Mouse (Mus musculus): ENCODE data around the gene Il1a.

The Il1a gene

DNA sequence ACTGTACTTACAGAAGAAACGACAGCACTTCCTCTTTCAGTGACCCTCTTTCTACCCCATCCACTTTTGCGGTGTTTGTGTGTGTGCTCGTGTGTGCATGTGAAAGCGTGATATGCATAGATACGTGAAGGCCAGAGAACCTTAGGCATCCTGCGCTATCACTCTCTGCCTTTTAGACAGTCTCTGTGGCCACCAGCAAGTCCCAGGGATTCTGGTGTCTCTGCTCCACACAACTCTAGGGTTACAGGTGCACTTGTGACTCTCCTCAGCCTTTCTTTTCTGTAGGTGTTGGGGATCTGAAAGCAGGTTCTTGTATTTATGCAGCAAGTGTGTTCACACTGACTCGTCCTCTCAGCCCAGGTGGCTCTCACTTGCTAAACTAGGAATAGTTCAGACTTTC is 44.5 kb downstream of the Il1a start:
- in situ Hi-C loops (cut with MboI; ENCODE audit: low sequenced_read_pairs) = no loop called here

DNA sequence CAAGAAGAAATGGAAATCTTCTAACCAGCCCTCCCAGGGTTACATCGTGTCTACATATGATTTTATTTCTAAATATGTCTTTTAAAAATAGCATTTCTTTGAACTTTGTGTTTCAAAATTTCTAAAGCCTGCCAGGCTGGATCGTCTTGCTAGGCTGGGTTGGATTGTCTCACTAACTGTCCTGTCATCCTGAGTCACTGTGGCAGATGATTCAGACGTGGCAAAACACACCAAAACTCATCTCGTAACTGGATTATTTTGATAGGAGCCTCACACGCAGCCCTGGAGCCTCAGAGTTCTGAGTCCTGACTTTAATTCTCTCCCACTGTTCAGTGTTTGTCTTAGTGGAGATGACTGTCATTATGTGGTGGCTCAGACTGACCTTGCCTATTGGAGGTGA is 46.7 kb downstream of the Il1a start:
- in situ Hi-C loops (cut with MboI; ENCODE audit: low sequenced_read_pairs) = no loop called here

DNA sequence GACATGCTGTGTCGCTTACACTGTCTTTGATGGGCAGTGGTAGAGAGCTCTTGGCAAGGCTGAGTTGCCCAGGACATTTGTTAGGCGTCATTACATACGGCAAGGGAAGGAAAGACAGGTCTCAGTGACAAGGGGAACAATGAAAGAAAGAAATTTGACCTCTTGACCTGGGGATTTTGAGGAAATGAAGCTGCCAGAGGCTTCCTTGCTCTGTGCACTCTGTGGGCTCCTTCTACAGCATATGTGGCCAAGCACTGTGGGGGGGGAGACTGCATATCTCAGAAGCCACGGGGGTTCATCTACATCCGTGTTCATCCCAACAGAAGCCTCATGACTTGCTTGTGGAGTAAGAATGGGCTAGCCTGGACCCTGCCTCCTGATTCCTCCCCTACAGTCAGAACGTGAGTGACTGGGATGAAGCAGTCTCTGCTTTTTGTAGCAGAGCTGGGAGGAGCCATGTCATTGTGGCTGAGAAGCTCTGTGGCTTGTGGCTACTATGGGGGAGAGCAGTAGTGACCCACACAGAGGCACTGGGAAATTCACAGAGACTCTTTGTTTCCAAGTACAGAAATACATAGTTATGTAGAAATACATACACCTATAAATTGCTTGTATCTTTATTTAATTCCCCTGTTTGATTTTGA is 48.5 kb downstream of the Il1a start:
- in situ Hi-C loops (cut with MboI; ENCODE audit: low sequenced_read_pairs) = no loop called here

DNA sequence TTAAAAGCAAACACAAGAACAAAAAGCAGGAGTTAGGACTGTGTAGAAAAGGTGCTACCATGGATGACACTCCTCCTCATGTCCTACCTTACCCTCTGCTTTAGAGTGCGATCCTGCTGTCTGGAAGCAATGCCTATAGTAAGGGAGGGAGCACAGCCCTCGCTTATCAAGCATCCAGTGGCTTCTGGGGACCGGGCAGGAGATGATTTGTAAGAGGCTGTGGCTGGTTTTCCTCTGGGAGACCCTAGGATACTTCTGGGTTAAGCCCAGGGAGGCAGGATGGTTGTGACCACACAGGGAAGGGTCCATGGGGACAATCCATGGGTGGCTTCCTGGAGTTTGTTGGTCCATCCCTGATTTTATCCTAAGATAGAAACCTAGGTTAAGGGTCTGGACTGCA is 49.1 kb downstream of the Il1a start:
- in situ Hi-C loops (cut with MboI; ENCODE audit: low sequenced_read_pairs) = no loop called here

DNA sequence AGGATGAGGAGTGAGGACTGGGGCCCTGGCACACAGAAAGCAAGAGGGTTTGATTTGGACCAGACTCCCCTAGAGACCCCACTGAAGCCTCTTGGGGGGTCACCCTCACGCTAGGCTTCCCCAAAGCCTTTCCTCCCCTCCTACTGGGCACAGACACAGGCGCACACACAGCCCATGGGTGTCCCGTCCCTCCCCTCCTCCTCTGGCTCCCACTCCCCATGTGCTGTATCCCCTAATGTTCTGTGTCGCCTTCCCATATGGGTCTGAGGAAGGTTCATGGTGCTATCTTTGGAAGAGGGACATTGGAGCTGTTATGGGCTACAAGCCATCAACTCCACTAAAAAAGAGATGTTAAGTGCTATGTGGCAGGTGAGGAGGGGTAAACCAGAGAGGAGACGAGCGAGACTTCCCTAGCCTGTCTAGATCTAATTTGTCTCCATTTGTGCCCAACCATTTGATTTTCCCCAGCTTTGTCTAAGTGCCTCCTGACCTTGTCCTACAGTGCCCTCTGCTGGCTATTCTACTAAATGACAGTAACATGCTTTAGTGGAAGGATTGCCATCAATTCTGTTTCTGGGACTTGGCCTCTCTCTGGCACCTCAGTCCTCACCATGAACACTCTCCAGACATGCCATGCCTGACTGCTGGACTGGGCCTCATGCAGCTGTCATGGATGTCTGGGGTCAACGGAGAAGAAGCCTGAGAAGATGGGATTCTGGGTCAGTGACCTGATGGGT is 51.1 kb downstream of the Il1a start:
- in situ Hi-C loops (cut with MboI; ENCODE audit: low sequenced_read_pairs) = loop anchor here (10.0 kb wide), 1 partner anchor 84 kb away; no protein-coding TSS in a partner anchor

DNA sequence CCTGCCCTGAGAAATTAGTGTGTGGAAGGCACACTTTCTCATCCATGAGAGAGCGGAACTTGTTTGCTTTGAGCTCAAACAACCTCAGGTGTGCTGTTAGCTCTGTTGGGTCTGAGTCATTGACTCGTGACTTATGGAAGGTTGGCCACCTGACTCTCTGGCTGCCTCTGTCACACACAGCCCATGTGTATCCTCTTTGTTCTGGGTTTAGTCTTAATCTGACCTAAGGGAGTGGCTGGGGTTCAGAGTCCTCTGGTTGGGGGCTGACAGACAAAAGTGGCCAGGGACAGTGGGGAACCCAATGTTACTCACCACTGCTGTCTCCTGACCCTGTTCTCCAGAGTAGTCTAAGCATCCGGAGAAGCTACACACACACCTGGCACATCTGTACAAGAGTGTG is 51.7 kb downstream of the Il1a start:
- in situ Hi-C loops (cut with MboI; ENCODE audit: low sequenced_read_pairs) = loop anchor here (10.0 kb wide), 1 partner anchor 83 kb away; no protein-coding TSS in a partner anchor

DNA sequence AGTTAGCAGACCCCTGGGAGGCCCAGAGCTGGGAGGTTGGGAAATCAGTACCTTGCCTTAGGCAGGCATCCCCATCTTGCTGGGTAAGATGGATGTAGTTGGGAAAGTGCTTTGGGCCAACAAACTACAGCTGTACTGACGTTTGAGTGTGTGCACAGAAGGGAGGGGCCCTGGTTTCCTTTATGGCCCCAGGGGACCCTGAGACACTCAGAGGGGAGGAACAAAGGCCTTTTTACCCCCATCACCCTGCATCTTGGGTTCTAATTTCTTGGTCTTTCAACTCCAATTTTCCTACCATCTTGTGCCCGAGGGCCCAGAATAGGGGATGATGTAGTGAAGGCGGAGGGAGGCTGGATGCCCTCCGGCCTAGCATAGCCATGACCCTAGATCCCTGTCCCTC is 53.8 kb downstream of the Il1a start:
- in situ Hi-C loops (cut with MboI; ENCODE audit: low sequenced_read_pairs) = loop anchor here (10.0 kb wide), 1 partner anchor 81 kb away; no protein-coding TSS in a partner anchor

DNA sequence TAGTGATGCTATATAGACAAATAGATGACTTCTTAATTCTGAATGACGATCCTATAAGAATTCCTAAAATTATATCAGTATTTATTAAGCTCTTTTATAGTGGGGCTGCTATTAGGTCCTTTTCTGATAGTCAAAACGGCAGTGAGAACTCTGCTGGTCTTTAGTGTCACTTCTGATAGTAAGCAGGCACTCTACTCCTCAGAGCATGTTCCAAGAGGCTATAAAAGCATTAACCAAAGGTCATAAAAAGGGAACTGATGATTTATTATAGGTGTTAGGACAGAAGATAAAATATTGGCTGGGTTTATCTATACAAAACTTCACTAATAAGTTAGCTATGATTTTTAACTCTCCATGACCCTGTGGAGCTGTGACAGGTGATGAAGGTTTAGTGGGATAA is 55.7 kb downstream of the Il1a start:
- in situ Hi-C loops (cut with MboI; ENCODE audit: low sequenced_read_pairs) = loop anchor here (10.0 kb wide), 1 partner anchor 79 kb away; no protein-coding TSS in a partner anchor

DNA sequence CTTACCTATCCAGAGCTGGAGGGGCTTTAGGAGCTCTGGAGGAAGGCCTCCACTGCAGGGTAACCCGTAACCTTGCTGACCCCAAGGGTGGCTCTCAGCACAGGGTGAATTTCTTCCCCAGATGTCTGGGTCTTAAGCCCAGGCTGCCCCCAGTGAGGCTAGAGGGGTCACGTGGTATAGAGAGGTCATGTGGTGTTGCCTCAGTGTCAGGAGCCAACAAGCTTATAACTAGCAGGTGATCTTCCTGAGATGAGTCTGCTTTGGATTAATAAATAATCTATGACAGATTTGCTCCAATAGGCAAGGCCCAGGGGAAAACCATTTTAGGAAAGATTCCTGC is 56.2 kb downstream of the Il1a start:
- in situ Hi-C loops (cut with MboI; ENCODE audit: low sequenced_read_pairs) = loop anchor here (10.0 kb wide), 1 partner anchor 79 kb away; no protein-coding TSS in a partner anchor

DNA sequence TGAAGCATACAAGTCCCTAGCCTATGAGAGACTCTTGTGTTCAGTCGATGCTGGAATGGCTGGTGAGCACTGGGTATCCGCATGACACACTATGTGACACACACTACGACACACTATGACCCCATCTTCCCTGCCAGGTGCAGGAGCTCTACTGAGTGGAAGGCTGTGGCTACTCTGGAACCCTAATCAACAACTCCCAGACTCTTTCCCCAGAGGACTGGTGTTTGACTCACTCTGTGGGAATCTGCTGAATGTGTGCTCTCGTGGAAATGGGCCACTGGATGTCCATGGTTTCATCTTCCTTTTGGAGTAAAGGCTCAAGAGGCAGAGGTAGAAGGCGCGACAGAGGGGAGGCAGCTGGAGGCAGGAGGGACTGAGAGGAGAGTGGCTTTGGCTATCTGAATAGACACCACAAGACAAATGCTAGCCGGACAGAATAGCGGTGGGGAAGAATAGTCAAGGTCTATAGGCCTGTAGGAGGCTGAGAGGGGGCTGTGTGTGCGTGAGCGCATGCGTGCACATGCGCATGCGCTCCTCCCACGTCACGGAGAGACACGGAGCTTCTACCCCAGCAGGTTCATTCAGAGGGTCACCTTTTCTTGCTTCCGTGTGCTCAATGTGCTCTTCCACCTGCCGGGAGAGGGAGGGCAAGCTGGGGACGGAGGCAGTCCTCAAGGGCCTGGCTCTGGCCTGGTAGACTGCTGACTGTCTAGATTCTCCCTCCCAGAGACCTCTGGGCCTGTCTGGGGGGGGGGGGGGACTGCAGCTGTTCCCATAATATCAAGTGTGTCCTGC is 56.7 kb downstream of the Il1a start:
- in situ Hi-C loops (cut with MboI; ENCODE audit: low sequenced_read_pairs) = loop anchor here (10.0 kb wide), 1 partner anchor 78 kb away; no protein-coding TSS in a partner anchor
